Mouse (Mus musculus): ENCODE results near the gene Lbhd1. TPM values are rescaled to one million over a fixed set of nuclear protein-coding genes. Genes with fewer than 3 reads are reported as not detected.
A peak's percentile ranks its signal among the peaks of the same experiment; 100 is the strongest.
"Not testable (repeated sequence)": the region's sequence is repeated elsewhere in the genome, so short reads cannot be mapped to it uniquely, and the experiment has no call there.

Lbhd1 gene
- polyA plus RNA-seq, 1 experiment from 2014 or later = 82.3 TPM

DNA sequence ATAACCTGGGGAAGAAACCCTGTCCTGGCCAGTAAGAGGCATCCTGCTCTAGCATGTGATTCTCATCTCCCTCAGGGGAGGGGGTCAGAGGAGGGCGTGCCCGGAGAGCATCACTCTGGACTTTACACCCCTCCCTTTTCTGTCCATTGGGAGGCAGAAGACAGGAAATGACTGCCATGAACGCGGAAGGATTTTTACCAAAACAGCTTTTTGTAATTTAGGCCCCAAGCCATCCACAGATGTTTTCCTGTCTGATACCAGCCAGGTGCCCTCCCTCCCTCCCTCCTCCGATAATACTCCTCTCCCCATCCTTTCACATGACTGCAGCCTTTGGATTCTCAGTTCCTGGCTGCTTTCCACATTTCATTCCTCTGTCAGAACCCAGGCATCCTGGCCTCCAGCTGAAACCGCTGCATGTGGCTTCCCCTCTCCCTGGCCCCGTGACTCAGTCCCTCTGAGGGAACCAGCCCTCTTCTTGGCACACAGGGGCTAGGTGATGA, 33.1 kb upstream of the Lbhd1 start, which contains the start of gene Lrrn4cl:
Lrrn4cl (plus strand) TSS at position 367 of the 500 bp plus-strand sequence.
- no peaks in the 10 kb centered on the region for H3K9me3 ChIP-seq (replicated peaks)
- peak within 1 kb of the TSS; percentile 12; the same call in 1 of the 2 replicates for H3K4me2 ChIP-seq
- H3K27ac ChIP-seq = no peak within 1 kb of the TSS
- H3K4me3 ChIP-seq (replicated peaks) = no peak within 1 kb of the TSS
- peak; percentile 78; the same call in 1 of the 2 replicates for ATAC-seq (replicated peaks; ENCODE audit: low FRiP score)
- 0 out of 2 replicates have a peak within 1 kb of the TSS, but pooled peaks have one; percentile 3 for H3K9ac ChIP-seq
- H3K4me1 ChIP-seq = peaks cover 8% of the 10 kb centered on the region
- no peaks in the 10 kb centered on the region for H3K27me3 ChIP-seq
- WGBS = 30% methylated on average over 7 of the region's 7 CpGs
- peaks cover 32% of the 10 kb centered on the region for H3K36me3 ChIP-seq

DNA sequence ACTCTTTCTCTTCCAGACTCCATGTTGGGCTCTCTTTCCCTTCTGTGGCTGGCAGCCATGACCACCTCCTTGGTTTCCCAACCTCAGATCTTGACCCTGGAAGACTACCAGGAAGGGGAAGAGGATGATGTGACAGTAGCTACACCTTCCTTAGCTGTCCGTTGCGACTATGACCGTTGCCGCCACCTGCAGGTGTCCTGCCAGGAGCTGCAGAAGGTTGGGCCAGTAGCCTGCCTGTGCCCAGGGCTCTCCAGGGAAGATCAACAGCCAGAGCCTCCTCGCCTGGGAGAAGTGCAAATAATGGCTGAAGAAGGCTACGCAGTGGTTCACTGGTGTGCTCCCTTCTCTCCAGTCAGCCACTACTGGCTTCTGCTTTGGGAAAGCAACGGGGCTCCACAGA, 31.9 kb upstream of the Lbhd1 start:
- no peak overlapping the region for H3K9ac ChIP-seq
- ATAC-seq (replicated peaks; ENCODE audit: low FRiP score) = no peak
- 49% methylated on average over 7 of the region's 7 CpGs for WGBS
- no peaks in the 10 kb centered on the region for H3K9me3 ChIP-seq (replicated peaks)
- H3K4me3 ChIP-seq (replicated peaks) = no peak overlapping the region
- no peaks in the 10 kb centered on the region for H3K27me3 ChIP-seq
- peaks cover 20% of the 10 kb centered on the region for H3K36me3 ChIP-seq
- no peak overlapping the region for H3K27ac ChIP-seq
- H3K4me2 ChIP-seq = no peak overlapping the region
- H3K4me1 ChIP-seq = peaks cover 8% of the 10 kb centered on the region

DNA sequence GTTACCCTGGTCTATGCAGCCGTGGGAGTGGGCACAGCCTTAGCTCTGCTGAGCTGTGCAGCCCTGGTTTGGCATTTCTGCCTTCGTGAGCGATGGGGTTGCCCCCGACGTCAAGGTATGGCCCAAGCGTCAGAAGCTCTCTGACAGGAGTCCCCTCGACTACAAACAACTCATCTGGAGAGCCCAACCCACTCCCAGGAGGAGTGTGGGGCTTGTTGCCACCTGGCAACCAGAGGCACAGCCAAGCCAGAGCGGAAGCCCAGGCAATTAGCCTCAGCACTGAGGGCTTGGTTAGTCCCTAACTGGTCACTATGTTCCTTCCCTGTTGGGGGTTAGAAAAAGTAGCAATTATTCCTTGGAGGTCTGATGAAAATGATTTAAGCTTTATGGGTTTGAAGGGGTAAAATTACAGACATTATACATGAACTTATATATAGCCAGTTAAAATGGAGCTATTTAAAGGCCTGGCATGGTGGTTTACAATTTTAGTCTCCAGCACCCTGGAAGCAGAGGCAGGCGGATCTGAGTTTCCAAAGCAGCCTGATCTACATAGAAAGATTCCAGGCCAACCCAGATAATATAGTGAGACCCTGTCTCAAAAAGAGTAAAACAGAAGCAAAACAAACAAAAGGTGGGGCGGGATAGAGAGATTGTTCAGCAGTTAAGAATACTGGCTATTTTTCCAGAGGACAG, 31.1 kb upstream of the Lbhd1 start:
- H3K36me3 ChIP-seq = peaks cover 13% of the 10 kb centered on the region
- no peak for ATAC-seq (replicated peaks; ENCODE audit: low FRiP score)
- WGBS = 61% methylated on average over 10 of the region's 10 CpGs
- H3K4me1 ChIP-seq = peaks cover 8% of the 10 kb centered on the region
- H3K4me2 ChIP-seq = no peak overlapping the region
- no peaks in the 10 kb centered on the region for H3K27me3 ChIP-seq
- H3K9ac ChIP-seq = no peak overlapping the region
- no peaks in the 10 kb centered on the region for H3K9me3 ChIP-seq (replicated peaks)
- no peak overlapping the region for H3K4me3 ChIP-seq (replicated peaks)
- no peak overlapping the region for H3K27ac ChIP-seq

DNA sequence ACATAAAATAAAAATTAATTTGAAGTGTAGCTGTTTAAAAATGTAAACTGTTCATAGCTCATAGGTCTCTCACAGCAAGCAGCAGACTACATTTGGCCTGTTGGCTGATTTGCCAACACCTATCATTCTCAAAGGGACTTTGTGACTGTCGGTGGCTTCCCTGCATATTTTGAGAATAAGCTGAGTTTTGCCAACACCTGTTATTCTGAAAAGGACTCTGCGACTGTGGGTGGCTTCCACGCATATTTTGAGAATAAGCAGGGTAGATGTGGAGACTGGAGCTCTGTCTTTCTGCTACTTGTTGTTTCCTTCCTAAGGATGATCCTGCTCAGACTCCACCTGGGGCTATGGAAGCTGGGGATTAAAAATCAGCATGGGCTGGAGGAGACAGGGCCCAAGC, 30.4 kb upstream of the Lbhd1 start:
- no peaks in the 10 kb centered on the region for H3K9me3 ChIP-seq (replicated peaks)
- no peak overlapping the region for H3K9ac ChIP-seq
- H3K27me3 ChIP-seq = no peaks in the 10 kb centered on the region
- H3K4me1 ChIP-seq = peaks cover 8% of the 10 kb centered on the region
- peaks cover 7% of the 10 kb centered on the region for H3K36me3 ChIP-seq
- no peak overlapping the region for H3K4me2 ChIP-seq
- WGBS = 82% methylated on average over 3 of the region's 3 CpGs
- no peak overlapping the region for H3K27ac ChIP-seq
- no peak overlapping the region for H3K4me3 ChIP-seq (replicated peaks)
- ATAC-seq (replicated peaks; ENCODE audit: low FRiP score) = no peak

DNA sequence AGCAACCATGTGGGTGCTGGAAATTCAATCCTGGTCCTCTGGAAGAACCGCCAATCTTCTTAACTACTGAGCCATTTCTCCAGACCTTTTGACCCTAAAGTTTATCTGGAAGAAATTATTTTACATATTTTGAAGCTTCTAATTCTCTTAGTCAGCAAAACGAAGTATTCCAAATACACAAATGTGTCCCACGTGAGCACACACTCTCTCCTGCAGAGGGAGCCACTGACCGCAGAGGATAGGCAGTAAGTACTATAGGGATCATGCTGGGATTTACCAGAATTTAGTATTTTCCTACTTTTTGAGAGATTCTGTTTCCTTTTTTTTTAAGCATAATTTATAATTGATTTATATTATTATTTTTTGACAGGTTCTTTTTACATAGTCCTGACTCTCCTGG, 25.8 kb upstream of the Lbhd1 start:
- Histone ChIP-seq H3K4me2 (no peak overlapping the region), H3K4me3 (replicated peaks) (no peak overlapping the region), H3K9me3 (replicated peaks) (no peaks in the 10 kb centered on the region), H3K9ac (no peak overlapping the region), H3K27ac (no peak overlapping the region), H3K27me3 (no peaks in the 10 kb centered on the region), H3K36me3 (no peaks in the 10 kb centered on the region), H3K4me1 (no peaks in the 10 kb centered on the region)
- no peak for ATAC-seq (replicated peaks; ENCODE audit: low FRiP score)
- 51% methylated on average over 4 of the region's 4 CpGs for WGBS

DNA sequence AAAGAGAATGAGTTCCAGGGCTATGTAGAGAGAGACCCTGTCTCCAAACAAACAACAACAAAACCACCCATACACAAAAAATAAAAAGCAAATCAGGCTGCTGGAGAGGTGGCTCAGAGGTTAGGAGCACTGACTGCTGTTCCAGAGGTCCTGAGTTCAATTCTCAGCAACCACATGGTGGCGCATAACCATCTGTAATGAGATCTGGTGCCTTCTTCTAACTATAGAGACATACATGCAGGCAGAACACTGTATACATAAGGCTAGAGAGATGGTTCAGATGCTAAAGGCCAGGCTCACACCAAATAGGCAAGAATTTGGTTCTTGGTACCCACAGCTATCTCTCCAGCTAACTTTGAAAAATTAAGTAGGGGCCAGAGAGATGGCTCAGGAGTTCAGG, 24.5 kb upstream of the Lbhd1 start:
- H3K27ac ChIP-seq = no peak overlapping the region
- H3K36me3 ChIP-seq = no peaks in the 10 kb centered on the region
- WGBS = 21% methylated on average over 1 of the region's 1 CpGs
- H3K9ac ChIP-seq = no peak overlapping the region
- H3K27me3 ChIP-seq = no peaks in the 10 kb centered on the region
- H3K4me3 ChIP-seq (replicated peaks) = no peak overlapping the region
- no peak overlapping the region for H3K4me2 ChIP-seq
- ATAC-seq (replicated peaks; ENCODE audit: low FRiP score) = no peak
- H3K4me1 ChIP-seq = no peaks in the 10 kb centered on the region
- no peaks in the 10 kb centered on the region for H3K9me3 ChIP-seq (replicated peaks)

DNA sequence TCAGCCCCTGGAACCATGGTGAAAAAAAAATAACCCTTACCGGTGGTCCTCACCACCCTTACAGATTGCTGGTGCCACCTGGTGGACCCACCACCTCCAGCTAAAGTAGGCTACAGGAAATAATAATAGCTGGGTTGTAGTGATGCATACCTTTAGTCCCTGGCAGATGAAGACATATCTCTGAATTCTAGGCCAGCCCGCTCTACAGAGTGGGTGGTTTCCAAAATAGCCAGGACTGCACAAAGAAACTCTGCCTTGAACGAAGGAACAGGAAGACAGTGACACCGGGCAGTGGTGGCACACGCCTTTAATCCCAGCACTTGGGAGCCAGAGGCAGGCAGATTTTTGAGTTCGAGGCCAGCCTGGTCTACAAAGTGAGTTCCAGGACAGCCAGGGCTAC, 19.3 kb upstream of the Lbhd1 start:
- H3K9ac ChIP-seq = no peak overlapping the region
- no peak overlapping the region for H3K4me3 ChIP-seq (replicated peaks)
- no peaks in the 10 kb centered on the region for H3K4me1 ChIP-seq
- H3K4me2 ChIP-seq = no peak overlapping the region
- 83% methylated on average over 6 of the region's 6 CpGs for WGBS
- H3K27ac ChIP-seq = no peak overlapping the region
- no peaks in the 10 kb centered on the region for H3K27me3 ChIP-seq
- no peaks in the 10 kb centered on the region for H3K36me3 ChIP-seq
- H3K9me3 ChIP-seq (replicated peaks) = no peaks in the 10 kb centered on the region
- ATAC-seq (replicated peaks; ENCODE audit: low FRiP score) = no peak

DNA sequence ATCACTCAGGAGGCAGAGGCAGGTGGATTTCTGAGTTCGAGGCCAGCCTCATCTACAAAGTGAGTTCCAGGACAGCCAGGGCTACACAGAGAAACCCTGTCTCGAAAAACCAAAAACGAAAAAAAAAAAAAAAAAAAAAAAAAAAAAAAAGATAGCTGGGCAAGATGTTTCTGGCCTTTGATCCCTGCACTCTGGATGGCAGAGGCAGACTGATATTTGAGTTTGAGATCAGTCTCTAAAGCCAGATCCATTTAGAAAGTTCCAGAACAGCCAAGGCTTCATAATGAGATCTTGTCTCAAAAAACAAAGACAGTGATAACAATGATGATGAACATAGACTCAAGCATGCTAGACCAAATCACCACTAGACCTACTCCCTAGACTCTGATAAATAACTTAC, 13.2 kb upstream of the Lbhd1 start:
- H3K4me2 ChIP-seq = peak overlapping the region; percentile 79
- ATAC-seq (replicated peaks; ENCODE audit: low FRiP score); H3K9me3 ChIP-seq (replicated peaks); H3K27ac ChIP-seq; H3K27me3 ChIP-seq; H3K9ac ChIP-seq: not testable (repeated sequence)
- 87% methylated on average over 3 of the region's 3 CpGs for WGBS
- H3K36me3 ChIP-seq = peaks cover 24% of the 10 kb centered on the region
- 0 out of 2 replicates have a peak overlapping the region, but pooled peaks have one; percentile 81 for H3K4me3 ChIP-seq (replicated peaks)
- H3K4me1 ChIP-seq = peaks cover 13% of the 10 kb centered on the region

DNA sequence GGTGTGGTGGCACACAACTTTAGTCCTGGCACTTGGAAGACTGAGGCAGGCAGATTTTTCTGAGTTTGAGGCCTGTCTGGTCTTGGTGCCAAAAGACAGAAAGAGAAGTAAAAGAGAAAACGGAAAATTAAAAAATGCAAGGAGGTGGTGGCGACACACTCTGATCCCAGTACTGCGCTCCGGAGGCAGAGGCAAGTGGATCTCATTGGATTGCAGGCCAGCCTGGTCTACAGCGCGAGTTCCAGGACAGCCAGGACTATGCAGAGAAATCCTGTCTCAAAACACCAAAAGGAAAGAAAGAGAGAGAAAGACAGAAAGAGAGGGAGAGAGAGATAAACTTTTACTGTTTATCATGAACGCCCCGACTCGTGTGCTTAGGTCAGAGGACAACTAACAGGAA, 12.7 kb upstream of the Lbhd1 start:
- peak overlapping the region; percentile 81 for H3K27ac ChIP-seq
- no peaks in the 10 kb centered on the region for H3K27me3 ChIP-seq
- H3K36me3 ChIP-seq = peaks cover 28% of the 10 kb centered on the region
- WGBS = 53% methylated on average over 9 of the region's 9 CpGs
- peaks cover 13% of the 10 kb centered on the region for H3K4me1 ChIP-seq
- peak overlapping the region; percentile 79 for H3K4me2 ChIP-seq
- peak overlapping the region; percentile 81 for H3K4me3 ChIP-seq (replicated peaks)
- peak; percentile 55 for ATAC-seq (replicated peaks; ENCODE audit: low FRiP score)
- H3K9ac ChIP-seq = peak overlapping the region; percentile 92
- H3K9me3 ChIP-seq (replicated peaks) = no peaks in the 10 kb centered on the region

DNA sequence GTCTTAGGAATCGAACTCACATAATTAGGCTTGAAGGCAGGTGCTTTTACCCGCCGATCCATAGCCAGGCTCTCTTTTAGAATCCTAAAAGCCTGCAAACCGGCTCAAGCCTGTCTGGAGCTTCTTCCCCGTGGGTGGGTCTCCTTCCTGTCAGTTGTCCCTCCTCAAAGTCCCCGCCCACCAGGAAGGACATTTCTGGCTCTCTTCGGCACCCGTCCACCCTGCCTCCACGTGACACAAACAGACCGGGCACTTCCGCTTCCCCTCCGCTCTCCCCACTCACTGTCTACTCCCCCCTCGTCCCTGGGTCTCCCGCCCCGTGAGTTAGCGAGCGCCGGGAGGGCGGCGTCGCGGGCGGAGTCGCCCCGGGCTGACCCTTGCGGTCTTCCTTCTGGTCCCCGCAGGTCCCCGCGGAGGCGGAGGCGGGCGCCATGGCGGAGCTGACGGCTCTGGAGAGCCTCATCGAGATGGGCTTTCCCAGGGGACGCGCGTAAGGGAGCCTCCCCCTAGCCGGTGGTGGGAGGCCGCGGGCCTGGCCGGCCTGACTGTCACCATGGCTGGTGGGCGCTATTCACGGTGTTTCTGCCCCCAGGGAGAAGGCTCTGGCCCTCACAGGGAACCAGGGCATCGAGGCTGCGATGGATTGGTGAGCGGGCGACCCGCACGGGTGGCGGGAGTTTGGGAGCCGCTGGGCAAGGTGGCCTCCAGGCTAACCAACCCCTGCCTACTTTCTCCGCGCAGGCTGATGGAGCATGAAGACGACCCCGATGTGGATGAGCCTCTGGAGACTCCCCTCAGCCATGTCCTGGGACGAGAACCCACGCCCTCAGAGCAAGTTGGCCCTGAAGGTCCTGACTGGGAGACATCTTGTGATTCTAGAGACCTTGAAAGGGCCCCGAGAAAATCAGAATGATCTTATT, 12.0 kb upstream of the Lbhd1 start, which contains the start of gene Ubxn1:
Ubxn1 (plus strand) TSS at position 230 of the 920 bp plus-strand sequence.
- peak; percentile 97 for ATAC-seq (replicated peaks; ENCODE audit: low FRiP score)
- Histone ChIP-seq H3K36me3 (peaks cover 35% of the 10 kb centered on the region), H3K27me3 (no peaks in the 10 kb centered on the region), H3K4me1 (peaks cover 13% of the 10 kb centered on the region), H3K27ac (peak within 1 kb of the TSS; percentile 86), H3K9ac (peak within 1 kb of the TSS; percentile 92), H3K9me3 (replicated peaks) (no peaks in the 10 kb centered on the region), H3K4me3 (replicated peaks) (peak within 1 kb of the TSS; percentile 81), H3K4me2 (peak within 1 kb of the TSS; percentile 79)
- under 1% methylated on average over 59 of the region's 59 CpGs for WGBS

DNA sequence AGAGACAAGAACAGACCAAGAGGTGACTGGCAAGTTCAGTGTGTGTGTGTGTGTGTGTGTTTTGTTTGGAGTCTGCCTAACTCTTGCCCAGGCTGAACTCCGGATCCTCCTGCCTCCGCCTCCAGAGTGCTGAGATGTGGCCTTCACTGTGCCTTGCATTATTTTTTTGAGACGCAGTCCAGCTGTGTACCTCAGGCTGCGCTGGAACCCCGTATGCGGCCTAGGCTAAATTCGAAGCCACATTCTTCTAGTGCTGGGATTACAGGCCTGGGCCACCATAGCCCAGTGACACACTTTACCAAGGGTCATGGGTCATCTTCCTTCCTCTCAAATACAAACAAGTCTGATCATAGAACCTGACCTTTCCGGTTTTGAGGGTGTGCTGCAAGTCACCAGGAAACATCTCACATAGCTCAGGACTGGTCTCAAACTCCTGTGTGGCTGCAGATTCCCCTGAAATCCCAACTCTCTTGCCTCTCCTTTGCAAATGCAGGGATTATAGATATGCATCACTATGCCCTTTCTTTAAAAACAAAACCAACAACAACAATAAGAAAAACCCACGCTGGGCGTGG, 11.2 kb upstream of the Lbhd1 start:
- Histone ChIP-seq H3K4me3 (replicated peaks) (peak overlapping the region; percentile 81), H3K4me2 (peak overlapping the region; percentile 79), H3K36me3 (peaks cover 44% of the 10 kb centered on the region), H3K9me3 (replicated peaks) (no peaks in the 10 kb centered on the region), H3K27me3 (no peaks in the 10 kb centered on the region), H3K9ac (peak overlapping the region; percentile 92), H3K4me1 (peaks cover 13% of the 10 kb centered on the region), H3K27ac (peak overlapping the region; percentile 86)
- no peak for ATAC-seq (replicated peaks; ENCODE audit: low FRiP score)
- WGBS = 60% methylated on average over 10 of the region's 10 CpGs
